Mouse (Mus musculus) myocyte (in vitro differentiated cells): ENCODE results near the gene Kcnh2. TPM values are rescaled to one million over a fixed set of nuclear protein-coding genes. Genes with fewer than 3 reads are reported as not detected.

Experiments
- H3K27me3 ChIP-seq: one replicate; pipeline ENCODE4 v1.6.1; 2011; ENCODE audit not compliant: control insufficient read depth, insufficient read depth, insufficient read length
- H3K36me3 ChIP-seq: one replicate; pipeline ENCODE4 v1.6.1; 2011; ENCODE audit not compliant: control insufficient read depth, insufficient read depth
- H3K4me2 ChIP-seq: one replicate; pipeline ENCODE4 v1.6.1; 2011; ENCODE audit warnings: low read depth, control low read depth
- H3K4me3 ChIP-seq: one replicate; pipeline ENCODE4 v1.5.1; 2011; ENCODE audit warnings: mild to moderate bottlenecking, control low read depth, moderate library complexity
- H3K79me2 ChIP-seq: one replicate; pipeline ENCODE4 v1.6.1; 2011; ENCODE audit not compliant: control insufficient read depth, insufficient read depth
- H3ac ChIP-seq: one replicate; pipeline ENCODE4 v1.6.1; 2011; ENCODE audit not compliant: control insufficient read depth, insufficient read length
- CEBPB ChIP-seq: IDR thresholded peaks from 2 replicates; pipeline ENCODE4 v1.6.1; 2011; ENCODE audit warnings: mild to moderate bottlenecking, moderate library complexity; ENCODE audit not compliant: poor library complexity, insufficient read depth, severe bottlenecking
- E2F4 ChIP-seq: IDR thresholded peaks from one replicate; pipeline ENCODE4 v1.6.1; 2011; ENCODE audit warnings: mild to moderate bottlenecking, control low read depth, moderate library complexity; ENCODE audit not compliant: insufficient read depth
- MAX ChIP-seq: IDR thresholded peaks from one replicate; pipeline ENCODE4 v1.6.1; 2011; ENCODE audit warnings: low read depth, mild to moderate bottlenecking, control low read depth
- MYOD1 ChIP-seq, 3 experiments: IDR thresholded peaks; one replicate each; pipeline ENCODE4 v1.6.1; 2011; ENCODE audit warnings: control low read depth in 2 of 3, low read depth in 2 of 3, mild to moderate bottlenecking in 2 of 3, moderate library complexity in 1 of 3; ENCODE audit not compliant: insufficient read length in 2 of 3, control insufficient read depth in 1 of 3
- MYOG ChIP-seq, 3 experiments: IDR thresholded peaks; one replicate each; pipeline ENCODE4 v1.6.1; 2011; ENCODE audit warnings: control low read depth in 2 of 3, low read depth in 2 of 3, mild to moderate bottlenecking in 2 of 3; ENCODE audit not compliant: insufficient read length in 2 of 3, control insufficient read depth in 1 of 3, insufficient read depth in 1 of 3
- POLR2A ChIP-seq: IDR thresholded peaks from one replicate; pipeline ENCODE4 v1.6.1; 2011; ENCODE audit warnings: low read depth, mild to moderate bottlenecking, control low read depth, moderate library complexity; ENCODE audit not compliant: insufficient read length
- POLR2AphosphoS2 ChIP-seq: IDR thresholded peaks from one replicate; pipeline ENCODE4 v1.6.1; 2011; ENCODE audit warnings: low read depth, control low read depth; ENCODE audit not compliant: insufficient read length
- REST ChIP-seq: IDR thresholded peaks from one replicate; pipeline ENCODE4 v1.6.1; 2011; ENCODE audit warnings: mild to moderate bottlenecking, control low read depth, moderate library complexity; ENCODE audit not compliant: insufficient read depth, insufficient read length
- SRF ChIP-seq: IDR thresholded peaks from one replicate; pipeline ENCODE4 v1.6.1; 2011; ENCODE audit warnings: low read depth; ENCODE audit not compliant: control insufficient read depth, insufficient read length
- TCF12 ChIP-seq: IDR thresholded peaks from one replicate; pipeline ENCODE4 v1.6.1; 2011; ENCODE audit warnings: mild to moderate bottlenecking, control low read depth; ENCODE audit not compliant: poor library complexity, insufficient read depth, severe bottlenecking
- TCF3 ChIP-seq: IDR thresholded peaks from one replicate; pipeline ENCODE4 v1.6.1; 2011; ENCODE audit warnings: low read depth, control low read depth; ENCODE audit not compliant: insufficient read length
- USF1 ChIP-seq: IDR thresholded peaks from one replicate; pipeline ENCODE4 v1.6.1; 2011; ENCODE audit warnings: low read depth, mild to moderate bottlenecking, control low read depth, moderate library complexity
- polyA plus RNA-seq: library from polyadenylated mRNA; unstranded; fragments of >200 nt; fragmentation: generic; extraction: Trizol; gene quantifications from one replicate; pipeline ENCODE4 v1.2.1, GENCODE M21; 2012; ENCODE audit warnings: missing spikeins

The Kcnh2 gene
- polyA plus RNA-seq, 1 experiment, result 10.3 TPM

DNA sequence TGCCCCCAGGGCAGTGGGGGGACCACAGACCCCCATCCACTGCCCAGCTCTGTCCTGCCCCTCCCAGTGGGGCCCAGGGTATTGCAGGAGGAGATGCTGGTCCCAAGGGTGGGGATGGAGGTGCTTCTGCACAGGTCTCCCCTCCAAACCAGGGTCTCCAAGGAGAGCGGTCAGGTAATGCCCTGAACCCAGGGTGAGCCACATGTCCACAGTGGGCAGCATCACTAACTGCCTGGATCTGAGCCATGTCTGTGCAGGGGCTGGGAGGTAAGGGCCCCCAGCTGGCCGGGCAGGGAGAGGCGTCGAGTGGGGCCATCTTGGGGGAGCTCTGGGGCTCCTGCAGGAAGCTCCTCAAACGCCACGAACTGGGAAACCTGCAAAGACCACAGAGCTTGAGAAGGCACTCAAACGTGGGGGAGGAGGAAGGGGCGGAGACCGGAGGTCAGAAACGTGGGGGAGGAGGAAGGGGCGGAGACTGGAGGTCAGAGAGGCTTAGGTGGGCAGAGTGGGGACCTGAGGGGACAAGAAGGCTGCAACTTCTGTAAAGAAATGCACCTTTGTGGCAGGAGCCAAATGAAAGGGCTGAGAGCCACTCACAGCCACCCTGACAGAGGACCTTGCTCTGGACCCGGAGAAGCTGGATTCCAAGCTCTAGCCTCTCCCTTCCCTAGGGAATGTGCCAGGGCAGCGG, 31.5 kb downstream of the Kcnh2 start:
- Histone ChIP-seq H3K4me3 (peak overlapping the region; percentile 12), H3K36me3 (no peaks in the 10 kb centered on the region)
- TF ChIP-seq USF1 (no peak), TCF12 (no peak), MYOD1 (IDR thresholded peaks at IDR 0.05; ENCODE audit: control insufficient read depth in 1 of 3, insufficient read length in 2 of 3, low read depth in 2 of 3) (no peak), POLR2AphosphoS2 (no peak), MYOG (IDR thresholded peaks at IDR 0.05; ENCODE audit: control insufficient read depth in 1 of 3, insufficient read depth in 1 of 3, insufficient read length in 2 of 3, low read depth in 2 of 3) (no peak), SRF (no peak), TCF3 (no peak), POLR2A (no peak), CEBPB (no peak), MAX (no peak), REST (no peak), E2F4 (no peak)

DNA sequence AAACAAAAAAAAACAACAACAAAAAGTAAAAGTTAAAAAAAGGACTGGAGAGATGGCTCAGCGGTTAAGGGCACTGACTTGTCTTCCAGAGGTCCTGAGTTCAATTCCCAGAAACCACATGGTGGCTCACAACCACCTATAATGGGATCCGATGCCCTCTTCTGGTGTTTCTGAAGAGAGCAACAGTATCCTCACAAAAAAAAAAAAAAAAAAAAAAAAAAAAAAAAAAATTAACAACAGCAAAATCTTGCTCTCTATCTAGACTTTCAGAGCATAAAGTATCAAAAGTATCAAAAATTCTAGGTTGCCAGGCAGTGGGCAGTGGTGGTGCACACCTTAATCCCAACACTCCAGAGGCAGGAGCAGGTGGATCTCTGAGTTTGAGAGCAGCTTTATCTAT, 42.2 kb downstream of the Kcnh2 start:
- no peak overlapping the region for H3K4me2 ChIP-seq
- H3K27me3 ChIP-seq, result no peaks in the 10 kb centered on the region
- H3K79me2 ChIP-seq, result no peaks in the 10 kb centered on the region
- no peak overlapping the region for H3K4me3 ChIP-seq
- no peak overlapping the region for H3ac ChIP-seq
- TF ChIP-seq CEBPB (no peak), E2F4 (no peak), TCF3 (no peak), MYOD1 (IDR thresholded peaks at IDR 0.05; ENCODE audit: control insufficient read depth in 1 of 3, insufficient read length in 2 of 3, low read depth in 2 of 3) (no peak), POLR2A (no peak), REST (no peak), SRF (no peak), USF1 (no peak), MYOG (IDR thresholded peaks at IDR 0.05; ENCODE audit: control insufficient read depth in 1 of 3, insufficient read depth in 1 of 3, insufficient read length in 2 of 3, low read depth in 2 of 3) (no peak), POLR2AphosphoS2 (no peak), TCF12 (no peak), MAX (no peak)
- H3K36me3 ChIP-seq, result no peaks in the 10 kb centered on the region

More for the DNA sequence above, 31.5 kb downstream of the Kcnh2 start:
- no peak overlapping the region for H3ac ChIP-seq
- H3K27me3 ChIP-seq, result no peaks in the 10 kb centered on the region
- no peaks in the 10 kb centered on the region for H3K79me2 ChIP-seq
- H3K4me2 ChIP-seq, result peak overlapping the region; percentile 94

DNA sequence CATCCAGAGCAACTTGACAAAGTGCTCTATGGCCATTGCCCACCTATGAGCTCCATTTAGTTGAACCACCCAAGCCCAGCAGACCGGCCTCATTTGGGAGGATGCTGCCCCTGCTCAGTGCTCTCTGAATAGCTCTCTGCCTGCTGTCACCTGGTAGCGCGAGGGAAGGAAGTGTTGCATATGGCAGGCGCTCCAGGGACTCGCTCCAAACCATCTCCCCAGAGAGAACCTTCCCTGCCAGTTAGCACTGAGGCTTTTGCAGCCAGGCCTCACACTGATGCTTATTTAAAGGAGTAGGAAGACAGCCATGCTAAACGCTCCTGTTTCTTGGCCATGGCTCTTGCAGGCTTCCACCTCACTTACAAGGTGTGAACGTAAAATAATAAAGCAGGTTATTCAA, 42.8 kb downstream of the Kcnh2 start:
- no peak for TF ChIP-seq POLR2AphosphoS2
- no peak for TF ChIP-seq MYOG (IDR thresholded peaks at IDR 0.05; ENCODE audit: control insufficient read depth in 1 of 3, insufficient read depth in 1 of 3, insufficient read length in 2 of 3, low read depth in 2 of 3)
- no peak for TF ChIP-seq REST
- no peak for TF ChIP-seq TCF12
- TF ChIP-seq TCF3, result no peak
- TF ChIP-seq MYOD1 (IDR thresholded peaks at IDR 0.05; ENCODE audit: control insufficient read depth in 1 of 3, insufficient read length in 2 of 3, low read depth in 2 of 3), result no peak
- TF ChIP-seq MAX, result no peak
- TF ChIP-seq E2F4, result no peak
- no peak for TF ChIP-seq CEBPB
- no peak for TF ChIP-seq USF1
- no peak for TF ChIP-seq POLR2A
- TF ChIP-seq SRF, result no peak
- Histone ChIP-seq H3K36me3 (no peaks in the 10 kb centered on the region), H3K27me3 (no peaks in the 10 kb centered on the region), H3ac (no peak overlapping the region), H3K4me3 (no peak overlapping the region), H3K79me2 (no peaks in the 10 kb centered on the region), H3K4me2 (no peak overlapping the region)

DNA sequence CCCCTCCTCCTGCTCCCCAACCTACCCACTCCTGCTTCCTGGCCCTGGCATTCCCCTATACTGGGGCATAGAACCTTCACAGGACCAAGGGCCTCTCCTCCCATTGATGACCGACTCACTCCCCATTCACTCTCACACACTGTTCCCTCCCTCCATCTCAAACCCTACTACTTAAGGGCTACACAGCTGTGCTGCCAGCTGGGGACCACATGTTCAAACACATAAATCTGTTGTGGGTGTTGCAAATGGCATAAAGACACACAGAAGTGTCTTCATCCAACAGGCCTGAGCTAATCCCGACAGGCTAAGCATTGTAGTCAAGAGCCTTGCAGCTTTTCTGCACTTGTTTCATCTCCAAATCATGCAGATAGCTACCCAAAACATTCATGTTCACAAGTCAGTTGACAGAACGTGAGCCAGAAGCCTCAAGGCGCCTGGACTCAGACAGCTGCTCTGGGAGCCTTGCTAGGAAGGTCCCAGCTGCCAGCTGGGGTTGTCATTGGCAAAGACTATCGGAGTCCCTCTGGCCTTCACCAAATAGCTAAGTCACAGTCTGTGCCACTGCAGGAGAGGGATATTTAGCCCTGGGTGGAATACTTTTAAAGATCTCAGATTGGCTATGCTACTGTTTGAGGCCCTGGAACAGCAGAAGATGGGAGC, 44.2 kb downstream of the Kcnh2 start:
- TF ChIP-seq MYOG (IDR thresholded peaks at IDR 0.05; ENCODE audit: control insufficient read depth in 1 of 3, insufficient read depth in 1 of 3, insufficient read length in 2 of 3, low read depth in 2 of 3) (peak; percentile 46 to 82 (median 68)), USF1 (no peak), CEBPB (no peak; the same call in 1 of the 2 replicates), POLR2A (no peak), MAX (no peak), TCF3 (peak; percentile 61), REST (no peak), E2F4 (no peak), TCF12 (peak; percentile 50), SRF (no peak), POLR2AphosphoS2 (no peak), MYOD1 (IDR thresholded peaks at IDR 0.05; ENCODE audit: control insufficient read depth in 1 of 3, insufficient read length in 2 of 3, low read depth in 2 of 3) (peak; percentile 43 to 74 (median 71))
- H3K4me3 ChIP-seq, result no peak overlapping the region
- H3K79me2 ChIP-seq, result no peaks in the 10 kb centered on the region
- no peaks in the 10 kb centered on the region for H3K36me3 ChIP-seq
- H3ac ChIP-seq, result no peak overlapping the region
- H3K4me2 ChIP-seq, result no peak overlapping the region
- no peaks in the 10 kb centered on the region for H3K27me3 ChIP-seq
